Mouse (Mus musculus): ENCODE data around the gene Vgll3.

DNA sequence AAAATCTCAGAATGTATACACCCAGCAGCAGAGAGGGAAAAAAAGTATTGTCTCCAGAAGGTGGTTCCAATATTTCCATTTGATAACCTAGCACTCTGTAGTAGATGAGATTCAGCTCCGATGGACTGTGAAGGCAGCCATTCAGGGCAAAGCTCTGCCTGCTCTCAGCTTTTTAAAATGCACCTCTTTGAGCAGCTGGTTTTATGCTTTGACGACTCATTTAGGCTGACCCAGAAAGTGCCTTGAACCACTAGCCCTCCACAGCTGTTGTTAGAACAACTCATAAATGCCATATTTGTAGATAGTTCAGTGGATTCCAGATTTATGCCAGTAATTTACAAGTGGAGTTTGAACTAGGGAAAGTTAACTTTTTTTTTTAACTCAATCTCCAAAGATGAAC lies 5.7 kb downstream of the Vgll3 start:
- TF ChIP-seq POLR2A (IDR thresholded peaks at IDR 0.05; ENCODE audit: borderline replicate concordance, extremely low read depth, low read depth, low read length) (no peak), CTCF (IDR thresholded peaks at IDR 0.05; ENCODE audit: insufficient read depth, low read length) (no peak)
